Mouse (Mus musculus) bone marrow macrophage, adult 2 months (primary cell): Measurements from ENCODE around the gene Rdh16.

ENCODE experiments used
- CTCF ChIP-seq: IDR thresholded peaks from 2 replicates; pipeline ENCODE4 v1.5.1; 2012; ENCODE audit warnings: low read depth, mild to moderate bottlenecking, low read length, moderate library complexity
- POLR2A ChIP-seq: IDR thresholded peaks from 2 replicates; pipeline ENCODE4 v1.6.1; 2012; ENCODE audit warnings: mild to moderate bottlenecking, low read depth, low read length, borderline replicate concordance

- TF ChIP-seq POLR2A (no peak), CTCF (no peak)
These were observed 65.3 kb downstream of the Rdh16 start, which contains the start of gene Rdh16f2 for GRCm38 (mm10) chr10:127866232-127866631.
